Mouse (Mus musculus): ENCODE measurements around the gene Mecr.

- TF ChIP-seq CTCF (IDR thresholded peaks at IDR 0.05; ENCODE audit: borderline replicate concordance, insufficient read depth, low read length) (no peak), POLR2A (IDR thresholded peaks at IDR 0.05; ENCODE audit: low read depth, low read length) (no peak)
These were observed 31.3 kb downstream of the Mecr start for GRCm38 (mm10) chr4:131874567-131874966.
